Mouse (Mus musculus) limb, embryonic 11.5 days (tissue): Measurements from ENCODE around the gene Hyal3. TPM values are rescaled to one million over a fixed set of nuclear protein-coding genes. Genes with fewer than 3 reads are reported as not detected.
A peak's percentile ranks its signal among the peaks of the same experiment; 100 is the strongest.

ENCODE experiments used
- ATAC-seq: fragments of 200-750 bp; cut with Nextera tagmentation; 2 replicates; pipeline ENCODE4 v1.8.0; 2017; ENCODE audit warnings: low read depth; ENCODE audit not compliant: insufficient number of reproducible peaks, low FRiP score, low TSS enrichment
- DNase-seq: peaks from one replicate; pipeline ENCODE4 v3.0.0-alpha.2; 2015; ENCODE audit warnings: low spot score
- H3K27ac ChIP-seq: fragments of 300-500 bp; sonication (generic); replicated peaks from 2 replicates; pipeline ENCODE4 v1.5.1; 2014; ENCODE audit warnings: low read depth, mild to moderate bottlenecking, low read length
- H3K27me3 ChIP-seq: fragments of 300-500 bp; sonication (generic); 2 replicates; pipeline ENCODE4 v1.6.1; 2014; ENCODE audit warnings: mild to moderate bottlenecking, low read length, mixed read lengths; ENCODE audit not compliant: control insufficient read depth, insufficient read depth
- H3K36me3 ChIP-seq: fragments of 300-500 bp; sonication (generic); 2 replicates; pipeline ENCODE4 v1.6.1; 2014; ENCODE audit warnings: mild to moderate bottlenecking, low read length, moderate library complexity, mixed read lengths; ENCODE audit not compliant: control insufficient read depth, insufficient read depth
- H3K4me1 ChIP-seq: fragments of 300-500 bp; sonication (generic); 2 replicates; pipeline ENCODE4 v1.6.1; 2014; ENCODE audit warnings: low read length, mixed read lengths; ENCODE audit not compliant: control insufficient read depth, insufficient read depth
- H3K4me2 ChIP-seq: fragments of 300-500 bp; sonication (generic); 2 replicates; pipeline ENCODE4 v1.6.1; 2014; ENCODE audit warnings: low read depth, mild to moderate bottlenecking, moderate library complexity; ENCODE audit not compliant: severe bottlenecking
- H3K4me3 ChIP-seq: fragments of 300-500 bp; sonication (generic); 2 replicates; pipeline ENCODE4 v1.5.1; 2014; ENCODE audit warnings: low read depth, low read length
- H3K9ac ChIP-seq: fragments of 300-500 bp; sonication (generic); 2 replicates; pipeline ENCODE4 v1.6.1; 2014; ENCODE audit warnings: mild to moderate bottlenecking, low read length
- H3K9me3 ChIP-seq: fragments of 300-500 bp; sonication (generic); 2 replicates; pipeline ENCODE4 v1.6.1; 2016; ENCODE audit warnings: low read length; ENCODE audit not compliant: control insufficient read depth
- WGBS: fragments of 180-500 bp; shearing (Covaris S2); extraction: QIAGEN DNeasy Blood & Tissue Kit; methylation state at CpG from one replicate; pipeline ENCODE4 v1.1.7; 2014; 5-methylcytosine and 5-hydroxymethylcytosine counted together
- polyA plus RNA-seq: library from polyadenylated mRNA; unstranded; fragments of >200 nt; fragmentation: Nextera tagmentation; extraction: Ambion mirVana; gene quantifications from 2 replicates; pipeline ENCODE4 v1.2.1, GENCODE M21; 2014

Gene Hyal3
- polyA plus RNA-seq, 1 experiment from 2014 or later, result 0.57 TPM

DNA sequence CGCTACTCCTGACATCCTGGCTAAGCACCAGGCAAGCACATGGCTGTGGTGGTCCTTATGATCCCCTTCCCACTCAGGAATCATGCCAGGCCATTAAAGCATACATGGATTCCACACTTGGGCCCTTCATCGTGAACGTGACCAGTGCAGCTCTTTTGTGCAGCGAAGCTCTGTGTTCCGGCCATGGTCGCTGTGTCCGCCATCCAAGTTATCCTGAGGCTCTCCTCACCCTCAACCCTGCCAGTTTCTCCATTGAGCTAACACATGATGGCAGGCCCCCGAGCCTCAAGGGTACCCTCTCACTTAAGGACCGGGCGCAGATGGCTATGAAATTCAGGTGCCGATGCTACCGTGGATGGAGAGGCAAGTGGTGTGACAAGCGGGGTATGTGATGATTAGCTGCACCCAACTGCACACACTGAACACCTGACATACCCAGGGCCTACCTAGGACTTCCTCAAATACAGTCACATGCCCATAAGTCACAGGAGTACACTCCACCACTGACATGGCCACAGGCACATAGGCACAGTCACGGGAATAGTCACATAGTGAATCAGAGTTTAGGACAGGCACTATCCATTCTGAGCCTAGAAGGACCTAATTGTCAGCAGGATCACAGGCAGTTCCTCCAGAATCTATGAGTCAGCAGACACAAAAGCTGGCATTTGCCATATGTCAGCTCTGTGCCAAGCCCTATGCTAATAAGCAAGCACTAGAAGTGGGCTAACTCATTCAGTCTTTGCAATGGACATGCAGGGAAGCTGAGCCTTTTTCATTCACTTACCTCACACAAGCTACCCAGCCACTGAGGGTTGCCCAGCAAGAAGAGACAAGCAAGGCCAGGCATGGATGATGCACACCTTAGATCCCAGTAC lies 1.4 kb upstream of the Hyal3 start:
- Histone ChIP-seq H3K9me3 (no peaks in the 10 kb centered on the region), H3K27ac (no peak overlapping the region), H3K4me3 (no peak overlapping the region), H3K9ac (no peak overlapping the region), H3K4me1 (peaks cover 24% of the 10 kb centered on the region), H3K36me3 (peaks cover 7% of the 10 kb centered on the region), H3K27me3 (no peaks in the 10 kb centered on the region), H3K4me2 (no peak overlapping the region)
- no peak for ATAC-seq
- no peak for DNase-seq
- 97% methylated on average over 14 of the region's 14 CpGs for WGBS

DNA sequence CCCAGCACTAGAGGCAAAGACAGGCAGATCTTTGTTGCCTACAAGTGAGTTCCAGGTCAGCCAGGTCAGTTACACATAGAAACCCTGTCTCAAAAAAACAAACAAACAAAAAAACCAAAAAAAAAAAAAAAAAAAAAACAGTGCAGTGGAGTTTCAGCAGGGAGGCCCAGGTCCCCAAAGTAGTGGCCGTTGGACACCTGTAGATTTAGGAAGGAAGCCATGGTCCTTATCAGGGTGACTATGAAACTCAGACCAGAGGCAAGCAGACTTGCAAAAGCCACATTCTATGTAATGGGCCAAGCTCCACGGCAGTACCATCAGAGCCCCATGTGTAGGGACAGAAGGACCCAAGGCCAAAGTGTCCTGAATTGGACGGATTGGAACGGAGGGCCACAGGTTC lies 966 bp downstream of the Hyal3 start:
- Histone ChIP-seq H3K27ac (no peak overlapping the region), H3K36me3 (peaks cover 7% of the 10 kb centered on the region), H3K9ac (peak overlapping the region; percentile 82; the same call in 1 of the 2 replicates), H3K27me3 (no peaks in the 10 kb centered on the region), H3K4me1 (peaks cover 18% of the 10 kb centered on the region), H3K4me2 (peak overlapping the region; percentile 95), H3K9me3 (no peaks in the 10 kb centered on the region), H3K4me3 (peak overlapping the region; percentile 64)
- no peak for ATAC-seq
- DNase-seq, result no peak
- WGBS, result 75% methylated on average over 4 of the region's 4 CpGs

DNA sequence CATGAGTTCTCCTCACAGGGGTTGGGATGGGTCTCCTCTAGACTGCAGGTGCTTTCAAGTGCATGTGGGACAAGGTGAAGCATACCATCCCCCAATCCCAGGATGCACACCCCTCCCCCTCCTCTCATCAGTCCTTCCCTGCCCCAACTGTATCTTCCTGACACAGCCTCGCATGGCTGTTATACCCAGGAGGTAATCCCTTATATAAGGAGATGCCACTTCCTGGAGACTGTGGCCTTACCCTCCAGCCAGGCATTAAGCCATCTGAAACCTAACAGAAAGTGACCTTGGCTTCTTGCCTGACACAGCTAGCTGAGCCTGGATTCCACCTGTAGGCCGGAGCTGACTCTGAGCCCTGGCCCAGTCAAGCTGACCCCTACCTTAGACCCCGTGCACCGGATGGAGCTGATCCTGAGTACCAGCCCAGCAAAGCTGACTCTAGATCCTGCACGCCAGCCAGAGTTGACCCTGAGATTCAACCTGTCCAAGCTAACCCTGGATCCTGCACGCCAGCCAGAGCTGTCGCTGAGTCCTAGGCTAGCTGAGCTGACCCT lies 2.0 kb downstream of the Hyal3 start:
- Histone ChIP-seq H3K4me3 (no peak overlapping the region), H3K27me3 (no peaks in the 10 kb centered on the region), H3K27ac (no peak overlapping the region), H3K9ac (no peak overlapping the region), H3K4me2 (no peak overlapping the region), H3K4me1 (peaks cover 9% of the 10 kb centered on the region), H3K9me3 (no peaks in the 10 kb centered on the region), H3K36me3 (peaks cover 7% of the 10 kb centered on the region)
- ATAC-seq, result no peak
- DNase-seq, result no peak
- WGBS, result 92% methylated on average over 7 of the region's 7 CpGs

DNA sequence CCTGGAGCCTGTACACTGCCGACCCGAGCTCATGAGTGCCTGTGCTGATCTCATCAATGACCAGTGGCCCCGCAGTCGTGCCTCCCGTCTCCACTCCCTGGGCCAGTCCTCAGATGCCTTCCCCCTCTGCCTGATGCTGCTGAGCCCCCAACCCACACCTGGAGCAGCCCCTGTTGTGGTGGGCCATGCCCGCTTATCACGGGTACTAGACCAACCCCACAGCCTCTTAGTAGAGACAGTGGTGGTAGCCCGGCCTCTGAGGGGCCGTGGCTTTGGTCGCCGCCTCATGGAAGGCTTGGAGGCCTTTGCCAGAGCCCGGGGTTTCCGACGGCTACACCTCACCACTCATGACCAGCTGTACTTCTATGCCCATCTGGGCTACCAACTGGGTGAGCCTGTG lies 2.6 kb downstream of the Hyal3 start:
- Histone ChIP-seq H3K9me3 (no peaks in the 10 kb centered on the region), H3K4me1 (peaks cover 5% of the 10 kb centered on the region), H3K4me3 (no peak overlapping the region), H3K4me2 (no peak overlapping the region), H3K9ac (no peak overlapping the region), H3K36me3 (peaks cover 7% of the 10 kb centered on the region), H3K27me3 (no peaks in the 10 kb centered on the region), H3K27ac (no peak overlapping the region)
- ATAC-seq (no peak), DNase-seq (no peak)
- 94% methylated on average over 14 of the region's 14 CpGs for WGBS

DNA sequence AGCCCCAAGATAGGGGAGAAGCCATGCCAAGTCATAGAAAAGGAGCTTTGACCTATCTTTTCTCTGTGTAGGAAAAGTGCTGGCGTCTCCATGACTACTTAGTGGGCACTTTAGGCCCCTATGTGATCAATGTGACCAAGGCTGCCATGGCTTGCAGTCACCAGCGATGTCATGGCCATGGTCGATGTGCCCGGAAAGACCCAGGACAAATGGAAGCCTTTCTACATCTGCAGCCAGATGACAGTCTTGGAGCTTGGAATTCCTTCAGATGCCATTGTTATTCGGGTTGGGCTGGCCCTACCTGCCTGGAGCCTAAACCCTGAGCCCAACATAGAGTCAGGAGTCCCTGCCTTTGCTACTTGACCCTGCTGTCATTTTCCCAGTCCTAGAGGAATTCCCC lies 5.9 kb downstream of the Hyal3 start:
- Histone ChIP-seq H3K4me2 (no peak overlapping the region), H3K36me3 (peaks cover 21% of the 10 kb centered on the region), H3K4me3 (no peak overlapping the region), H3K9ac (no peak overlapping the region), H3K9me3 (no peaks in the 10 kb centered on the region), H3K4me1 (peaks cover 4% of the 10 kb centered on the region), H3K27ac (no peak overlapping the region), H3K27me3 (no peaks in the 10 kb centered on the region)
- DNase-seq, result no peak
- no peak for ATAC-seq
- 90% methylated on average over 5 of the region's 5 CpGs for WGBS

DNA sequence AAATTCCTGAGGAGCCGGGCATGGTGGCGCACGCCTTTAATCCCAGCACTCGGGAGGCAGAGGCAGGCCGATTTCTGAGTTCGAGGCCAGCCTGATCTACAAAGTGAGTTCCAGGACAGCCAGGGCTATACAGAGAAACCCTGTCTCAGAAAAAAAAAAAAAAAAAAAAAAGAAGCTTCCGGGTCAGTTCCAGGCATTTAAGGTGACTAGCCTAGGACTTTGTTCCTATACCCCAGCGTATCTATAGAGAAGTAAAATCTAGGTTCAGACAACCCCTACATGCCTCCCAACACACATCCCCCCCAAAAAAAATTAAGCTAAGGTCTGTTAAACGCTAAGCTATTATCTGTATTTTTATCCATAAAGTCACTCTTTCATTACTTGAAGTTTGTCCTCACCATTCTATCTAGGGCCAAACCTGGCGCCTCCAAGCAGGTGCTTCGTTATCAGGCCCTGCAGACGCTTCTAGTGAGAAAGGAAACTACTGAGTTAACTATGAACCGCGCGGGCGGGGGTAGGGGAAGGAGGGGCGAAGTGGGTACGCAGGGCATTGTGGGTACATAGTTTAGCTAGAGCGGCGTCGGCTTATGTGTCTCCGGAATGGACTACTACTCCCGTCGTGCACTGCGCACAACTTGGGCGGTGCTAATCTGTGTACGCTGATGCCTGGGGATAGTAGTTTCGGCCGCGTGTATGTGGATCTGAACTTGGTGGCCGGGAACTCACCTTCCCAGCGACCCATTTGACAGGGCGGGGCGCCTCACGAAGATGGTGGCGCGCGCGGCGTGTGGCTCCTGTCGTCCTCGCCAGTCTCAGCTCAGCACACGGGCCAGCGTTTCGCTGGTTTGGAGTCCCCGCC lies 6.6 kb downstream of the Hyal3 start, which contains the start of gene Ifrd2:
Gene Ifrd2 (plus strand): TSS at position 669 of the 859 bp plus-strand sequence.
- no peaks in the 10 kb centered on the region for H3K9me3 ChIP-seq
- 0 out of 2 replicates have a peak within 1 kb of the TSS, but pooled peaks have one; percentile 30 for H3K27ac ChIP-seq
- H3K36me3 ChIP-seq, result peaks cover 24% of the 10 kb centered on the region

DNA sequence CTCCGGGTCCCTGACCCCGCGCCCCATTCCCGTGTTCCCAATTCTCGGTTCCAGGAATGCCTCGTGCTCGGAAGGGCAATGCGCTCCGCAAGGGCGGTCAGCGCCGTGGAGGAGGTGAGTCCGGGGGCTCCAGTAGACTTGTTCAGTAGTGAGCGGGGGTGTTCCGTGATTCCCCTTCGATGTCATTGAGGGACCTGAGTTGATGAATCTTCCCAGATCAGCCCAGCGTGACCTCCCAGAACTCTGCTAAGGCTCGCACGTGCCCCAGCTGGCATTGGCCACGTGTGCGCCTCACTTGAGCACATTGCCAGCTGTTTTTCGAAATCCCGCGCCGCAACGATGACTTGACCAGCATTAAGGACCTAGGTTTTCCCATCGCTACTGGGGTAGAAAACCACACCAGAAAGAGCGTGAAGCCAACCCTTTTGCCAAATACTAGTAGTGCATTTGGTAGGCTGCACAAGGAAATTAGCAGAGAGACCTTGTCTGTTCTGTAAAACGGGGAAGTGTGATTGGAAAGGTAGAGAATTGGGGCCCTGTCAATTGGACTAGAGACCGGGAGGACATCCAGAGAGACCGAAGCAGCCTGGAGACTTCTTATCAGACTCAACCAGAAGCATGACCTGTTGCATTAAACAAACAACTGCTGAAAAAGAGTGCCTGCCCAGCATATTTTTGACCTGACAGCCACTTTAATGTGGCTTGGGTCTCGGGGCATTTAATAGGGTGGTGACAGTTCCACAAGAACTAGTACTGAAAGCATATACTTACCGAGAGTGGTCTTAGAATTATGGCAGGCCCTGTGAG lies 7.4 kb downstream of the Hyal3 start:
- peak overlapping the region; percentile 78 for H3K4me3 ChIP-seq
- 3% methylated on average over 33 of the region's 33 CpGs for WGBS

More for the DNA sequence above, 6.6 kb downstream of the Hyal3 start, which contains the start of gene Ifrd2:
- peak within 1 kb of the TSS; percentile 70 for H3K9ac ChIP-seq
- 15% methylated on average over 46 of the region's 46 CpGs for WGBS
- peak within 1 kb of the TSS; percentile 78 for H3K4me3 ChIP-seq
- H3K4me1 ChIP-seq, result peaks cover 4% of the 10 kb centered on the region
- ATAC-seq, result peak; percentile 96
- DNase-seq, result peak; percentile 97
- peak within 1 kb of the TSS; percentile 56 for H3K4me2 ChIP-seq
- no peaks in the 10 kb centered on the region for H3K27me3 ChIP-seq

More for the DNA sequence above, 7.4 kb downstream of the Hyal3 start:
- H3K4me1 ChIP-seq, result peaks cover 4% of the 10 kb centered on the region
- ATAC-seq (peak; percentile 52), DNase-seq (no peak)
- H3K27me3 ChIP-seq, result no peaks in the 10 kb centered on the region
- no peak overlapping the region for H3K27ac ChIP-seq
- peak overlapping the region; percentile 70 for H3K9ac ChIP-seq
- no peaks in the 10 kb centered on the region for H3K9me3 ChIP-seq
- peaks cover 23% of the 10 kb centered on the region for H3K36me3 ChIP-seq
- H3K4me2 ChIP-seq, result peak overlapping the region; percentile 56
